Mouse (Mus musculus) ES-E14 (cell line): ENCODE measurements around the gene Palm.

Experiments used
- HCFC1 ChIP-seq: IDR thresholded peaks from 2 replicates; pipeline ENCODE4 v1.6.1; 2012; ENCODE audit warnings: low read length, inconsistent platforms, borderline replicate concordance; ENCODE audit not compliant: insufficient read depth
- MAFK ChIP-seq: IDR thresholded peaks from 2 replicates; pipeline ENCODE4 v1.6.1; 2014; ENCODE audit warnings: mild to moderate bottlenecking, low read depth, low read length, inconsistent platforms; ENCODE audit not compliant: insufficient read depth
- ZC3H11A ChIP-seq: IDR thresholded peaks from 2 replicates; pipeline ENCODE4 v1.6.1; 2012; ENCODE audit warnings: low read depth, mild to moderate bottlenecking, inconsistent platforms, low read length, borderline replicate concordance
- ZNF384 ChIP-seq: IDR thresholded peaks from 2 replicates; pipeline ENCODE4 v1.6.1; 2012; ENCODE audit warnings: low read depth, low read length, inconsistent platforms

DNA sequence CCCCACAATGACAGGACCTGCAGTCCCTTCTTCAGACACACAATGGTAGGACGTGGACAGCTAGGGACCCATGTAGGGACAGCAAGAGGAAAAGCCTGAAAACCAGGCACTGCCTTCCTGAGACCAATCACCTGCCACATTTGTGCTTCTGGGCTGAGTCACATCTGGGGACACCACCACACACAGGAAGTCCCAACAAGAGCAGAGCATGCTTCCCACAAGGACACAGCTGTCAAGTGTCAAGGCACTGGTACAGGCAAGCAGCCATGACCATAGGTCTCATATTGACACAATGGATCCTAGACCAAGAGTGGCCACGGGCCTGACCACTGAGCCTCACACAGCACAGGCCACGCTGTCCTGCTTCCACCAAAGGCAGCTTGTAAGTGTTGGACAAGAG, 30.5 kb upstream of the Palm start:
- no peak for TF ChIP-seq MAFK
- no peak for TF ChIP-seq HCFC1
- no peak for TF ChIP-seq ZC3H11A
- no peak for TF ChIP-seq ZNF384
